Mouse (Mus musculus) lung, embryonic 16.5 days (tissue): ENCODE results near the gene Gm44511. TPM values are rescaled to one million over a fixed set of nuclear protein-coding genes. Genes with fewer than 3 reads are reported as not detected.
A peak's percentile ranks its signal among the peaks of the same experiment; 100 is the strongest.

Experiments used
- ATAC-seq: fragments of 200-750 bp; cut with Nextera tagmentation; 2 replicates; pipeline ENCODE4 v1.8.0; 2017; ENCODE audit warnings: low read depth, mild to moderate bottlenecking, moderate library complexity
- H3K27ac ChIP-seq: fragments of 300-500 bp; sonication (generic); 2 replicates; pipeline ENCODE4 v1.5.1; 2014; ENCODE audit warnings: mild to moderate bottlenecking, control low read depth, low read length
- H3K27me3 ChIP-seq: fragments of 300-500 bp; sonication (generic); 2 replicates; pipeline ENCODE4 v1.6.1; 2014; ENCODE audit warnings: low read depth, low read length, mixed read lengths; ENCODE audit not compliant: control insufficient read depth, insufficient read depth
- H3K36me3 ChIP-seq: fragments of 300-500 bp; sonication (generic); 2 replicates; pipeline ENCODE4 v1.6.1; 2014; ENCODE audit warnings: low read length; ENCODE audit not compliant: control insufficient read depth, insufficient read depth
- H3K4me1 ChIP-seq: fragments of 300-500 bp; sonication (generic); replicated peaks from 2 replicates; pipeline ENCODE4 v1.6.1; 2014; ENCODE audit warnings: low read length, mixed read lengths; ENCODE audit not compliant: control insufficient read depth, insufficient read depth
- H3K4me2 ChIP-seq: fragments of 300-500 bp; sonication (generic); 2 replicates; pipeline ENCODE4 v1.6.1; 2014; ENCODE audit warnings: low read depth, low read length, control low read depth
- H3K4me3 ChIP-seq: fragments of 300-500 bp; sonication (generic); 2 replicates; pipeline ENCODE4 v1.5.1; 2014; ENCODE audit warnings: mild to moderate bottlenecking, low read length, control low read depth
- H3K9ac ChIP-seq: fragments of 300-500 bp; sonication (generic); 2 replicates; pipeline ENCODE4 v1.6.1; 2014; ENCODE audit warnings: low read length, control low read depth
- H3K9me3 ChIP-seq: fragments of 300-500 bp; sonication (generic); 2 replicates; pipeline ENCODE4 v1.6.1; 2016; ENCODE audit warnings: low read length; ENCODE audit not compliant: control insufficient read depth
- WGBS: fragments of 180-500 bp; shearing (Covaris S2); extraction: QIAGEN DNeasy Blood & Tissue Kit; methylation state at CpG from one replicate; pipeline ENCODE4 v1.1.7; 2014; 5-methylcytosine and 5-hydroxymethylcytosine counted together
- polyA plus RNA-seq: library from polyadenylated mRNA; unstranded; fragments of >200 nt; fragmentation: Nextera tagmentation; extraction: Ambion mirVana; gene quantifications from 2 replicates; pipeline ENCODE4 v1.2.1, GENCODE M21; 2015

The Gm44511 gene
- polyA plus RNA-seq, 1 experiment from 2014 or later, result not detected

- H3K4me1 ChIP-seq, result peaks cover 16% of the 10 kb centered on the region; the same call in 1 of the 2 replicates
- 52% methylated on average over 2 of the region's 2 CpGs for WGBS
- H3K9me3 ChIP-seq, result no peaks in the 10 kb centered on the region
- ATAC-seq, result no peak
- H3K9ac ChIP-seq, result no peak overlapping the region
- H3K36me3 ChIP-seq, result no peaks in the 10 kb centered on the region
- H3K27ac ChIP-seq, result peak overlapping the region; percentile 63
- no peaks in the 10 kb centered on the region for H3K27me3 ChIP-seq
- H3K4me3 ChIP-seq, result no peak overlapping the region
- H3K4me2 ChIP-seq, result no peak overlapping the region
These were observed 25.0 kb upstream of the Gm44511 start for GRCm38 (mm10) chr6:128851151-128851550.

GRCm38 (mm10) chr6:128850671-128851070 is 24.6 kb upstream of the Gm44511 start:
- Histone ChIP-seq H3K9me3 (no peaks in the 10 kb centered on the region), H3K9ac (no peak overlapping the region), H3K27ac (peak overlapping the region; percentile 63), H3K4me1 (peaks cover 12% of the 10 kb centered on the region; the same call in 1 of the 2 replicates), H3K27me3 (no peaks in the 10 kb centered on the region), H3K36me3 (no peaks in the 10 kb centered on the region), H3K4me2 (no peak overlapping the region), H3K4me3 (no peak overlapping the region)
- 19% methylated on average over 2 of the region's 2 CpGs for WGBS
- peak; percentile 78 for ATAC-seq

GRCm38 (mm10) chr6:128849902-128850301 is 23.8 kb upstream of the Gm44511 start:
- Histone ChIP-seq H3K27me3 (no peaks in the 10 kb centered on the region), H3K4me1 (peaks cover 12% of the 10 kb centered on the region), H3K4me3 (no peak overlapping the region), H3K9ac (no peak overlapping the region), H3K27ac (peak overlapping the region; percentile 63), H3K9me3 (no peaks in the 10 kb centered on the region), H3K36me3 (no peaks in the 10 kb centered on the region), H3K4me2 (no peak overlapping the region)
- ATAC-seq, result peak; percentile 11; the same call in 1 of the 2 replicates
- 47% methylated on average over 2 of the region's 2 CpGs for WGBS

GRCm38 (mm10) chr6:128847401-128847800 is 21.3 kb upstream of the Gm44511 start:
- Histone ChIP-seq H3K36me3 (no peaks in the 10 kb centered on the region), H3K9ac (no peak overlapping the region), H3K27ac (no peak overlapping the region), H3K27me3 (no peaks in the 10 kb centered on the region), H3K9me3 (no peaks in the 10 kb centered on the region), H3K4me2 (no peak overlapping the region), H3K4me1 (peaks cover 20% of the 10 kb centered on the region), H3K4me3 (no peak overlapping the region)
- ATAC-seq, result no peak
- 97% methylated on average over 4 of the region's 4 CpGs for WGBS

- no peak overlapping the region for H3K4me3 ChIP-seq
- H3K9me3 ChIP-seq, result no peaks in the 10 kb centered on the region
- no peak overlapping the region for H3K9ac ChIP-seq
- no peak for ATAC-seq
- no peaks in the 10 kb centered on the region for H3K27me3 ChIP-seq
- no peak overlapping the region for H3K4me2 ChIP-seq
- no peaks in the 10 kb centered on the region for H3K36me3 ChIP-seq
- H3K27ac ChIP-seq, result no peak overlapping the region
- 69% methylated on average over 6 of the region's 9 CpGs for WGBS
- H3K4me1 ChIP-seq, result peaks cover 27% of the 10 kb centered on the region
These were observed 20.0 kb upstream of the Gm44511 start for GRCm38 (mm10) chr6:128845998-128846542.

- Histone ChIP-seq H3K4me3 (no peak overlapping the region), H3K36me3 (no peaks in the 10 kb centered on the region), H3K27me3 (no peaks in the 10 kb centered on the region), H3K9ac (no peak overlapping the region), H3K4me2 (peak overlapping the region; percentile 23; the same call in 1 of the 2 replicates), H3K27ac (peak overlapping the region; percentile 50; the same call in 1 of the 2 replicates), H3K4me1 (peaks cover 23% of the 10 kb centered on the region), H3K9me3 (no peaks in the 10 kb centered on the region)
- WGBS, result 37% methylated on average over 7 of the region's 7 CpGs
- peak; percentile 2; the same call in 1 of the 2 replicates for ATAC-seq
These were observed 19.3 kb upstream of the Gm44511 start for GRCm38 (mm10) chr6:128845319-128845979.

- H3K27ac ChIP-seq, result peak overlapping the region; percentile 99
- 78% methylated on average over 5 of the region's 5 CpGs for WGBS
These were observed 18.5 kb upstream of the Gm44511 start for GRCm38 (mm10) chr6:128844586-128845080.

GRCm38 (mm10) chr6:128844131-128844530 is 18.0 kb upstream of the Gm44511 start:
- H3K36me3 ChIP-seq, result no peaks in the 10 kb centered on the region
- 19% methylated on average over 8 of the region's 8 CpGs for WGBS
- H3K27ac ChIP-seq, result peak overlapping the region; percentile 99
- peaks cover 26% of the 10 kb centered on the region for H3K4me1 ChIP-seq
- no peak for ATAC-seq
- peak overlapping the region; percentile 76; the same call in 1 of the 2 replicates for H3K4me3 ChIP-seq
- H3K9me3 ChIP-seq, result no peaks in the 10 kb centered on the region
- no peaks in the 10 kb centered on the region for H3K27me3 ChIP-seq
- peak overlapping the region; percentile 81 for H3K4me2 ChIP-seq
- H3K9ac ChIP-seq, result peak overlapping the region; percentile 10

More at GRCm38 (mm10) chr6:128844586-128845080, 18.5 kb upstream of the Gm44511 start:
- H3K36me3 ChIP-seq, result no peaks in the 10 kb centered on the region
- peaks cover 25% of the 10 kb centered on the region for H3K4me1 ChIP-seq
- no peaks in the 10 kb centered on the region for H3K9me3 ChIP-seq
- H3K4me2 ChIP-seq, result no peak overlapping the region
- H3K9ac ChIP-seq, result no peak overlapping the region
- no peak for ATAC-seq
- H3K4me3 ChIP-seq, result no peak overlapping the region
- no peaks in the 10 kb centered on the region for H3K27me3 ChIP-seq

GRCm38 (mm10) chr6:128843479-128843992 is 17.4 kb upstream of the Gm44511 start:
- no peaks in the 10 kb centered on the region for H3K27me3 ChIP-seq
- H3K4me2 ChIP-seq, result peak overlapping the region; percentile 81
- peak overlapping the region; percentile 99 for H3K27ac ChIP-seq
- WGBS, result under 1% methylated on average over 22 of the region's 22 CpGs
- peak overlapping the region; percentile 82 for H3K9ac ChIP-seq
- peak; percentile 35 for ATAC-seq
- peaks cover 26% of the 10 kb centered on the region for H3K4me1 ChIP-seq
- peak overlapping the region; percentile 76 for H3K4me3 ChIP-seq
- no peaks in the 10 kb centered on the region for H3K9me3 ChIP-seq
- H3K36me3 ChIP-seq, result no peaks in the 10 kb centered on the region
